Mouse (Mus musculus) ES-E14 (cell line): ENCODE data around the gene Drc3.

Experiments
- CHD2 ChIP-seq: IDR thresholded peaks from 2 replicates; pipeline ENCODE4 v1.6.1; 2014; ENCODE audit warnings: mild to moderate bottlenecking, low read depth, low read length, inconsistent platforms
- HCFC1 ChIP-seq: IDR thresholded peaks from 2 replicates; pipeline ENCODE4 v1.6.1; 2012; ENCODE audit warnings: low read length, inconsistent platforms, borderline replicate concordance; ENCODE audit not compliant: insufficient read depth
- MAFK ChIP-seq: IDR thresholded peaks from 2 replicates; pipeline ENCODE4 v1.6.1; 2014; ENCODE audit warnings: mild to moderate bottlenecking, low read depth, low read length, inconsistent platforms; ENCODE audit not compliant: insufficient read depth
- ZC3H11A ChIP-seq: IDR thresholded peaks from 2 replicates; pipeline ENCODE4 v1.6.1; 2012; ENCODE audit warnings: low read depth, mild to moderate bottlenecking, inconsistent platforms, low read length, borderline replicate concordance
- ZNF384 ChIP-seq: IDR thresholded peaks from 2 replicates; pipeline ENCODE4 v1.6.1; 2012; ENCODE audit warnings: low read depth, low read length, inconsistent platforms

DNA sequence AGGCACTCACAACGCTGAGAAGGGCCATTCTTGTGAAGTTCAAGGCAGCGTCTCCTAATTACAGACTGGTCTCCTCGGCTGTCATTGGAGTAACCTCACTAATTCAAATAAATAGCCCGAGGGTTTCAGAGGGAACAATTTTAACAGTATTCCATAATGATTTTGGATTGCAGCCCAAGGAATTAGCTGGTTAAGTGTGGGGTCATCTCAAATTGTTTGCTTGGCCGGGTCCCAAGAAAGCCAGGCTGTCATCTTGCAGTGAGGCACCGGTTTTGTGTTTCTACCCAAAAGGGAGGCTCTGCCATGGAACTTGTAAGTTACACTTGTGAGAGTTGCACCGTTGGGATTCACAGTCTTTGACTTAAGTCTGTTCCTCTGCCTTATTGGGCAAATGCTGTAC lies 36.9 kb upstream of the Drc3 start:
- TF ChIP-seq ZNF384 (no peak), CHD2 (no peak), HCFC1 (no peak), MAFK (no peak), ZC3H11A (no peak)
